Mouse (Mus musculus): ENCODE measurements around the gene Srgap3. TPM values are rescaled to one million over a fixed set of nuclear protein-coding genes. Genes with fewer than 3 reads are reported as not detected.

Srgap3 gene
- polyA plus RNA-seq, 1 experiment from 2014 or later = 1.3 TPM

- H3K4me3 ChIP-seq = no peak overlapping the region
- no peaks in the 10 kb centered on the region for H3K9me3 ChIP-seq (replicated peaks)
- WGBS (ENCODE audit: insufficient replicate concordance) = 60% methylated on average over 8 of the region's 8 CpGs
- ATAC-seq = no peak
- 0 out of 2 replicates have a peak, but pooled peaks cover 5% of the 10 kb centered on the region for H3K4me1 ChIP-seq
- no peak overlapping the region for H3K27ac ChIP-seq
- no peak overlapping the region for H3K4me2 ChIP-seq
- H3K27me3 ChIP-seq (replicated peaks) = no peaks in the 10 kb centered on the region
- H3K9ac ChIP-seq = no peak overlapping the region
- no peaks in the 10 kb centered on the region for H3K36me3 ChIP-seq
These were observed 126.6 kb downstream of the Srgap3 start for GRCm38 (mm10) chr6:112820298-112820992.

- H3K4me3 ChIP-seq = no peak overlapping the region
- H3K4me2 ChIP-seq = no peak overlapping the region
- 67% methylated on average over 7 of the region's 7 CpGs for WGBS (ENCODE audit: insufficient replicate concordance)
- no peak for ATAC-seq
- no peaks in the 10 kb centered on the region for H3K36me3 ChIP-seq
- H3K27ac ChIP-seq = no peak overlapping the region
- no peak overlapping the region for H3K9ac ChIP-seq
- H3K9me3 ChIP-seq (replicated peaks) = no peaks in the 10 kb centered on the region
- H3K4me1 ChIP-seq = no peaks in the 10 kb centered on the region
- H3K27me3 ChIP-seq (replicated peaks) = no peaks in the 10 kb centered on the region
These were observed 128.6 kb downstream of the Srgap3 start for GRCm38 (mm10) chr6:112818403-112818901.

- Histone ChIP-seq H3K27me3 (replicated peaks) (no peaks in the 10 kb centered on the region), H3K36me3 (no peaks in the 10 kb centered on the region), H3K9ac (no peak overlapping the region), H3K27ac (no peak overlapping the region), H3K4me3 (no peak overlapping the region), H3K9me3 (replicated peaks) (no peaks in the 10 kb centered on the region), H3K4me1 (no peaks in the 10 kb centered on the region), H3K4me2 (no peak overlapping the region)
- no peak for ATAC-seq
- 82% methylated on average over 6 of the region's 6 CpGs for WGBS (ENCODE audit: insufficient replicate concordance)
These were observed 131.5 kb downstream of the Srgap3 start for GRCm38 (mm10) chr6:112815604-112816003.

GRCm38 (mm10) chr6:112814525-112815086 lies 132.5 kb downstream of the Srgap3 start:
- H3K4me2 ChIP-seq = no peak overlapping the region
- no peak overlapping the region for H3K27ac ChIP-seq
- H3K27me3 ChIP-seq (replicated peaks) = no peaks in the 10 kb centered on the region
- WGBS (ENCODE audit: insufficient replicate concordance) = 61% methylated on average over 5 of the region's 5 CpGs
- no peak for ATAC-seq
- H3K4me1 ChIP-seq = no peaks in the 10 kb centered on the region
- no peaks in the 10 kb centered on the region for H3K9me3 ChIP-seq (replicated peaks)
- H3K4me3 ChIP-seq = no peak overlapping the region
- H3K36me3 ChIP-seq = no peaks in the 10 kb centered on the region
- no peak overlapping the region for H3K9ac ChIP-seq

- no peaks in the 10 kb centered on the region for H3K4me1 ChIP-seq
- ATAC-seq = no peak
- H3K9me3 ChIP-seq (replicated peaks) = no peaks in the 10 kb centered on the region
- H3K27ac ChIP-seq = no peak overlapping the region
- H3K4me2 ChIP-seq = no peak overlapping the region
- H3K9ac ChIP-seq = no peak overlapping the region
- no peak overlapping the region for H3K4me3 ChIP-seq
- no peaks in the 10 kb centered on the region for H3K27me3 ChIP-seq (replicated peaks)
- WGBS (ENCODE audit: insufficient replicate concordance) = 79% methylated on average over 7 of the region's 7 CpGs
- H3K36me3 ChIP-seq = no peaks in the 10 kb centered on the region
These were observed 134.2 kb downstream of the Srgap3 start for GRCm38 (mm10) chr6:112812884-112813283.

GRCm38 (mm10) chr6:112810521-112810830 lies 136.6 kb downstream of the Srgap3 start:
- Histone ChIP-seq H3K27ac (no peak overlapping the region), H3K4me3 (no peak overlapping the region), H3K27me3 (replicated peaks) (no peaks in the 10 kb centered on the region), H3K36me3 (no peaks in the 10 kb centered on the region), H3K4me2 (no peak overlapping the region), H3K4me1 (no peaks in the 10 kb centered on the region), H3K9me3 (replicated peaks) (no peaks in the 10 kb centered on the region), H3K9ac (no peak overlapping the region)
- 74% methylated on average over 4 of the region's 4 CpGs for WGBS (ENCODE audit: insufficient replicate concordance)
- ATAC-seq = no peak

GRCm38 (mm10) chr6:112809658-112810520 lies 137.2 kb downstream of the Srgap3 start:
- WGBS (ENCODE audit: insufficient replicate concordance) = 70% methylated on average over 15 of the region's 15 CpGs
- H3K4me1 ChIP-seq = no peaks in the 10 kb centered on the region
- H3K36me3 ChIP-seq = no peaks in the 10 kb centered on the region
- no peak overlapping the region for H3K27ac ChIP-seq
- H3K9me3 ChIP-seq (replicated peaks) = no peaks in the 10 kb centered on the region
- ATAC-seq = no peak
- H3K4me3 ChIP-seq = no peak overlapping the region
- no peak overlapping the region for H3K9ac ChIP-seq
- H3K27me3 ChIP-seq (replicated peaks) = no peaks in the 10 kb centered on the region
- H3K4me2 ChIP-seq = no peak overlapping the region

GRCm38 (mm10) chr6:112808738-112809137 lies 138.3 kb downstream of the Srgap3 start:
- Histone ChIP-seq H3K27ac (no peak overlapping the region), H3K9ac (no peak overlapping the region), H3K27me3 (replicated peaks) (no peaks in the 10 kb centered on the region), H3K9me3 (replicated peaks) (no peaks in the 10 kb centered on the region), H3K4me3 (no peak overlapping the region), H3K4me2 (no peak overlapping the region), H3K4me1 (no peaks in the 10 kb centered on the region), H3K36me3 (no peaks in the 10 kb centered on the region)
- no peak for ATAC-seq
- WGBS (ENCODE audit: insufficient replicate concordance) = 72% methylated on average over 9 of the region's 9 CpGs

- Histone ChIP-seq H3K36me3 (no peaks in the 10 kb centered on the region), H3K4me2 (no peak overlapping the region), H3K9ac (no peak overlapping the region), H3K4me1 (no peaks in the 10 kb centered on the region), H3K4me3 (no peak overlapping the region), H3K27me3 (replicated peaks) (no peaks in the 10 kb centered on the region), H3K27ac (no peak overlapping the region), H3K9me3 (replicated peaks) (no peaks in the 10 kb centered on the region)
- ATAC-seq = no peak
- WGBS (ENCODE audit: insufficient replicate concordance) = 67% methylated on average over 3 of the region's 3 CpGs
These were observed 145.1 kb downstream of the Srgap3 start for GRCm38 (mm10) chr6:112801917-112802316.

- no peak overlapping the region for H3K4me3 ChIP-seq
- WGBS (ENCODE audit: insufficient replicate concordance) = 77% methylated on average over 5 of the region's 5 CpGs
- no peaks in the 10 kb centered on the region for H3K27me3 ChIP-seq (replicated peaks)
- no peaks in the 10 kb centered on the region for H3K36me3 ChIP-seq
- no peak overlapping the region for H3K27ac ChIP-seq
- no peak overlapping the region for H3K9ac ChIP-seq
- no peaks in the 10 kb centered on the region for H3K4me1 ChIP-seq
- ATAC-seq = no peak
- H3K4me2 ChIP-seq = no peak overlapping the region
- no peaks in the 10 kb centered on the region for H3K9me3 ChIP-seq (replicated peaks)
These were observed 148.7 kb downstream of the Srgap3 start for GRCm38 (mm10) chr6:112798378-112798777.

- H3K27ac ChIP-seq = no peak overlapping the region
- no peak overlapping the region for H3K4me3 ChIP-seq
- H3K36me3 ChIP-seq = no peaks in the 10 kb centered on the region
- no peaks in the 10 kb centered on the region for H3K4me1 ChIP-seq
- no peak overlapping the region for H3K9ac ChIP-seq
- H3K27me3 ChIP-seq (replicated peaks) = no peaks in the 10 kb centered on the region
- ATAC-seq = no peak
- H3K9me3 ChIP-seq (replicated peaks) = no peaks in the 10 kb centered on the region
- WGBS (ENCODE audit: insufficient replicate concordance) = 43% methylated on average over 2 of the region's 2 CpGs
- H3K4me2 ChIP-seq = no peak overlapping the region
These were observed 150.5 kb downstream of the Srgap3 start for GRCm38 (mm10) chr6:112796607-112797006.

GRCm38 (mm10) chr6:112793887-112794286 lies 153.2 kb downstream of the Srgap3 start:
- no peaks in the 10 kb centered on the region for H3K4me1 ChIP-seq
- H3K9me3 ChIP-seq (replicated peaks) = no peaks in the 10 kb centered on the region
- H3K27ac ChIP-seq = no peak overlapping the region
- no peaks in the 10 kb centered on the region for H3K36me3 ChIP-seq
- ATAC-seq = no peak
- no peak overlapping the region for H3K4me3 ChIP-seq
- WGBS (ENCODE audit: insufficient replicate concordance) = 76% methylated on average over 5 of the region's 5 CpGs
- H3K9ac ChIP-seq = no peak overlapping the region
- H3K27me3 ChIP-seq (replicated peaks) = no peaks in the 10 kb centered on the region
- no peak overlapping the region for H3K4me2 ChIP-seq
